Mouse (Mus musculus): ENCODE data around the gene Usp29.

DNA sequence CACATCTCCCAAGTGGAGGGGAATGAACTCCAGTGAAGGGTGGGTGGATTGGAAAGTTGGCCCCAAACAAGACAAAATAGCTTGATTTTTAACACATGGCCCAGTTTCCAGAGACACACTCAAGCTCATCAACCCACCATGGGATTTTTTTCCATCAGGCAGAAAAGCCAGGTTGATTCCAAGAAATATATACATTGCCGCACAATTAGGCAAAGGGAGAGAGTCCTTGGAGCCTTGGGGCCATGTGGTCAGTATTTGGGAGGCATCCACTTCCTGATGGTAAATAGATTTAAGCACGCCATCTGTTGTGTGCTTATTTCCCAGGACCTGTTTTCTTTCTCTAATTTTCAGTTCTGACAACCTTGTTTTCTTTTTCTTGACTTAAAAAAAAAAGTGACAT lies 57.7 kb downstream of the Usp29 start:
- TF ChIP-seq POLR2A (IDR thresholded peaks at IDR 0.05; ENCODE audit: insufficient read depth, low read depth, low read length) (no peak), CTCF (IDR thresholded peaks at IDR 0.05; ENCODE audit: insufficient read depth, low read depth, low read length) (no peak)
